Mouse (Mus musculus) macrophage (primary cell): ENCODE measurements around the gene Sh3gl3. TPM values are rescaled to one million over a fixed set of nuclear protein-coding genes. Genes with fewer than 3 reads are reported as not detected.
"Not testable (repeated sequence)": the region's sequence is repeated elsewhere in the genome, so short reads cannot be mapped to it uniquely, and the experiment has no call there.

Source experiments
- H3K27ac ChIP-seq: fragments of 350-480 bp; formaldehyde crosslinking; 2 replicates; pipeline ENCODE4 v1.9.0; 2021
- H3K36me3 ChIP-seq: fragments of 350-480 bp; formaldehyde crosslinking; 2 replicates; pipeline ENCODE4 v1.9.0; 2021; ENCODE audit errors: inconsistent target
- H3K4me3 ChIP-seq: fragments of 350-480 bp; formaldehyde crosslinking; 2 replicates; pipeline ENCODE4 v1.9.0; 2021; ENCODE audit errors: inconsistent target
- H3K79me2 ChIP-seq: fragments of 350-480 bp; formaldehyde crosslinking; 2 replicates; pipeline ENCODE4 v1.9.0; 2021; ENCODE audit errors: inconsistent target
- WGBS: methylation state at CpG from one replicate; pipeline ENCODE4 v1.1.7; 2026; ENCODE audit warnings: inconsistent platforms; ENCODE audit not compliant: missing documents; 5-methylcytosine and 5-hydroxymethylcytosine counted together
- polyA plus RNA-seq: library from polyadenylated mRNA; stranded (reverse); fragments of 250-400 nt; gene quantifications from 3 replicates; pipeline ENCODE4 v1.2.4, GENCODE M21; 2018; ENCODE audit warnings: inconsistent platforms

Sh3gl3 gene
- polyA plus RNA-seq, 1 experiment from 2014 or later = not detected

GRCm38 (mm10) chr7:82256936-82257335 lies 83.3 kb downstream of the Sh3gl3 start:
- Histone ChIP-seq H3K36me3 (no peaks in the 10 kb centered on the region), H3K79me2 (no peaks in the 10 kb centered on the region), H3K27ac (no peak overlapping the region), H3K4me3 (no peak overlapping the region)
- 73% methylated on average over 6 of the region's 6 CpGs for WGBS

GRCm38 (mm10) chr7:82257530-82257929 lies 83.9 kb downstream of the Sh3gl3 start:
- WGBS = 96% methylated on average over 4 of the region's 4 CpGs
- no peak overlapping the region for H3K27ac ChIP-seq
- no peaks in the 10 kb centered on the region for H3K36me3 ChIP-seq
- no peak overlapping the region for H3K4me3 ChIP-seq
- no peaks in the 10 kb centered on the region for H3K79me2 ChIP-seq

GRCm38 (mm10) chr7:82260210-82260609 lies 86.6 kb downstream of the Sh3gl3 start:
- no peaks in the 10 kb centered on the region for H3K79me2 ChIP-seq
- H3K27ac ChIP-seq = no peak overlapping the region
- H3K4me3 ChIP-seq = no peak overlapping the region
- no peaks in the 10 kb centered on the region for H3K36me3 ChIP-seq
- 76% methylated on average over 6 of the region's 6 CpGs for WGBS

GRCm38 (mm10) chr7:82263141-82263540 lies 89.5 kb downstream of the Sh3gl3 start:
- WGBS = 31% methylated on average over 8 of the region's 8 CpGs
- H3K79me2 ChIP-seq = no peaks in the 10 kb centered on the region
- no peak overlapping the region for H3K4me3 ChIP-seq

GRCm38 (mm10) chr7:82264119-82264518 lies 90.5 kb downstream of the Sh3gl3 start:
- no peaks in the 10 kb centered on the region for H3K79me2 ChIP-seq
- 53% methylated on average over 2 of the region's 2 CpGs for WGBS
- H3K4me3 ChIP-seq = no peak overlapping the region
- H3K36me3 ChIP-seq = no peaks in the 10 kb centered on the region
- H3K27ac ChIP-seq = no peak overlapping the region

More at GRCm38 (mm10) chr7:82263141-82263540, 89.5 kb downstream of the Sh3gl3 start:
- Histone ChIP-seq H3K36me3 (no peaks in the 10 kb centered on the region), H3K27ac (no peak overlapping the region)

GRCm38 (mm10) chr7:82265365-82265764 lies 91.7 kb downstream of the Sh3gl3 start:
- WGBS = 94% methylated on average over 4 of the region's 4 CpGs
- H3K79me2 ChIP-seq = no peaks in the 10 kb centered on the region
- H3K4me3 ChIP-seq = no peak overlapping the region
- H3K27ac ChIP-seq = no peak overlapping the region
- no peaks in the 10 kb centered on the region for H3K36me3 ChIP-seq

GRCm38 (mm10) chr7:82269948-82270347 lies 96.3 kb downstream of the Sh3gl3 start:
- WGBS = 85% methylated on average over 1 of the region's 1 CpGs
- no peak overlapping the region for H3K27ac ChIP-seq
- no peaks in the 10 kb centered on the region for H3K79me2 ChIP-seq
- H3K36me3 ChIP-seq = no peaks in the 10 kb centered on the region
- no peak overlapping the region for H3K4me3 ChIP-seq

- Histone ChIP-seq H3K79me2 (no peaks in the 10 kb centered on the region), H3K27ac (no peak overlapping the region), H3K36me3 (no peaks in the 10 kb centered on the region), H3K4me3 (no peak overlapping the region)
- 85% methylated on average over 5 of the region's 5 CpGs for WGBS
These were observed 98.1 kb downstream of the Sh3gl3 start for GRCm38 (mm10) chr7:82271742-82272141.

GRCm38 (mm10) chr7:82272875-82273274 lies 99.2 kb downstream of the Sh3gl3 start:
- not testable (repeated sequence) for H3K4me3 ChIP-seq, H3K79me2 ChIP-seq, H3K27ac ChIP-seq, H3K36me3 ChIP-seq
- WGBS = 44% methylated on average over 5 of the region's 5 CpGs

GRCm38 (mm10) chr7:82274011-82274709 lies 100.5 kb downstream of the Sh3gl3 start:
- H3K4me3 ChIP-seq = no peak overlapping the region
- H3K36me3 ChIP-seq = no peaks in the 10 kb centered on the region
- no peaks in the 10 kb centered on the region for H3K79me2 ChIP-seq
- WGBS = 58% methylated on average over 19 of the region's 19 CpGs
- H3K27ac ChIP-seq = no peak overlapping the region

- WGBS = 94% methylated on average over 5 of the region's 5 CpGs
- Histone ChIP-seq H3K36me3 (no peaks in the 10 kb centered on the region), H3K27ac (no peak overlapping the region), H3K4me3 (no peak overlapping the region), H3K79me2 (no peaks in the 10 kb centered on the region)
These were observed 101.3 kb downstream of the Sh3gl3 start for GRCm38 (mm10) chr7:82274975-82275374.

GRCm38 (mm10) chr7:82275529-82276204 lies 102.0 kb downstream of the Sh3gl3 start:
- Histone ChIP-seq H3K79me2 (no peaks in the 10 kb centered on the region), H3K27ac (no peak overlapping the region), H3K36me3 (no peaks in the 10 kb centered on the region), H3K4me3 (no peak overlapping the region)
- 80% methylated on average over 18 of the region's 18 CpGs for WGBS

- no peaks in the 10 kb centered on the region for H3K36me3 ChIP-seq
- WGBS = 96% methylated on average over 8 of the region's 8 CpGs
- no peak overlapping the region for H3K27ac ChIP-seq
- H3K79me2 ChIP-seq = no peaks in the 10 kb centered on the region
- no peak overlapping the region for H3K4me3 ChIP-seq
These were observed 108.4 kb downstream of the Sh3gl3 start for GRCm38 (mm10) chr7:82282011-82282410.

GRCm38 (mm10) chr7:82282464-82282863 lies 108.8 kb downstream of the Sh3gl3 start:
- Histone ChIP-seq H3K79me2 (no peaks in the 10 kb centered on the region), H3K27ac (no peak overlapping the region), H3K4me3 (no peak overlapping the region), H3K36me3 (no peaks in the 10 kb centered on the region)
- WGBS = 84% methylated on average over 13 of the region's 13 CpGs

- H3K79me2 ChIP-seq = no peaks in the 10 kb centered on the region
- H3K36me3 ChIP-seq = no peaks in the 10 kb centered on the region
- no peak overlapping the region for H3K27ac ChIP-seq
- H3K4me3 ChIP-seq = no peak overlapping the region
- 95% methylated on average over 2 of the region's 2 CpGs for WGBS
These were observed 113.6 kb downstream of the Sh3gl3 start for GRCm38 (mm10) chr7:82287242-82287641.
